Mouse (Mus musculus): ENCODE data around the gene Tmco4. TPM values are rescaled to one million over a fixed set of nuclear protein-coding genes. Genes with fewer than 3 reads are reported as not detected.

The Tmco4 gene
- polyA plus RNA-seq (2017; shearing (Covaris generic)): 39.1 TPM

DNA sequence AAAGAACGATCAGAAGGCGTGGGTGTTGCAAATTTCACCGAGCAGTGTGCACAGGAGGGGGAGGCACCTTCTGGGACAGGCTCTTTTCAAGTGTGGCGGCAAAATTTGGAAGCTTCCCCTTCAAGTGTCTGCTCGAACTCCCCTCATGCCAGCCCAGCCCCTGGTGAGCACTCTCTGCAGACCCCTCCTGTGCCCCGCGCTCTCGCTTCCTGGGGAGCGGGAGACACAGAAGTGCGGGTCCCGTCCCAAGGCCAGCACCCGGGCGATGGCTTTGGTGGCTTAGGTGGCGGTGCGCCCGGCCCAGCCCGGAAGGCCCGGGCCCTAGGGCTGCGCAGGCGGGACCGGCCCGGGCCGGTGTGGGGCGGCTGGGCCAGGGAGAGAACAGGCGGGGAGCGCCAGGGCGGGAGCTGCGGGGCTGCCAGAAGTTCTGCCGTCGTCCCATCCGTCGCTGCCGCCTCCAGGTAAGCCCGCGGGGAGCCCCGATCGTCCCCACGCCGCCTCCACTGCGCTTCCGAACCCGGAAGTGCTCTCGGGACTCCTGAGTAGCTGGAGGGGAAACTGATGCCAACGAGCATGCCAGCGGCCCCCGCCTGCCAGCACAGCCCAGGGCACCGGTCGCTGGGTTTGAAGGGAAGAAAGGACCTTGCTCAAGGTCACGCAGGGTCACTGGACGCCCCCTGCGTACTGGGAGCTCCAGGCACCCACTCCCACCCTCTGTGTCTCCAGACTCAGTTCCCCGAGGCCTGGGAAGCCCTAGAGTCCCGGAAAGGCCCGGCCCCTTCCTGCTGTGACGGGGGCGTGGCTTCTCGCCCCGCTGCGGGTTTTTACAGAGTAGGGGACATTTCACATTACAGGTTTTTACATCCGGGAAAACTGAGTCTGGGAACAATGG is at the start of gene Tmco4:
Tmco4 (plus strand) TSS at position 62 of the 892 bp plus-strand sequence.

GRCm38 (mm10) chr4:138966866-138967265 is 5.8 kb upstream of the Tmco4 start, which contains the start of gene Rnf186:
Gene Rnf186 (plus strand): TSS chr4:138967112.

GRCm38 (mm10) chr4:139075041-139075711 is 102.5 kb downstream of the Tmco4 start, which contains the start of gene Htr6:
Gene Htr6 (minus strand): TSS chr4:139075570.

DNA sequence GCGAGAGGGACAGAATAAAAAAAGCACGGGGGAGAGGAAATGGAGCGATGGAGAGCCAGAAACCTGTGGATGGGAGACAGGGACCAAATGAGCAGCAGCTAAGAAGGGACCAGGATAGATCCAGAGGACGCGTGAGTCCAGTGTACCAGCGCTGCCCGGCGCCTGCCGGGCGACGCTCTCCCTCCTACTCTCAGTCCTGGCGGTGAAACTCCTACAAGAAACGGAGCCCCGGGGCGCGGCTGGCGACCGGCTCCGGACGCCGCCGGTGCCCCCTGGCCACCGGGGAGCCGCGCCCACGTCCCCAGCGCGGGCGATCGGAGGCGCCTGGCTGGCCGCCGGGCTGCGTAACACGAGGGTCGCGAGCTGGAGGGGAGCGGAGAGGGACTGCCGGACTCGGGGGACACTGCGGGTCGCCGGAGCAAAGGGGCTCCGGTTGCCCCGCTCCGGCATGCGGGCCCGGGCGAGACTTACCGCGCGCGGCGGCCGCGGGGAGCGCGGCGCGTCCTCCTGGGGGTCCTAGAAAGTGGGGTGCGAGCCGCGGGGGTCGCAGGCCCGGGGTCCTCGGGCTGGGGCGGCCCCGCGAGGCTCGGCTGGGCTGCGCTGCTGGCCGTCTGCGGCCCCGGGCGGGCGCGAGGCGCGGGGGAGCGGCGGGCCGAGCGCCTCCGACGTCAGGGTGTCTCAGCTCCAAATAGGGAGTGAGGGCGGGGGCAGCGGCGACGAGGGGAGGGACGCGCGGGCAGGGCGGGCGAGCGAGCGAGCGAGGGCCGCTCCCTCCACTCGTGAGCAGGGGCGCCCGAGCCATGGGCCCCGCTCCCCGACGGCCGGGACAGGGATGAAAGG is 119.9 kb downstream of the Tmco4 start, which contains the start of gene Nbl1:
Nbl1 (minus strand) TSS at position 638 of the 840 bp plus-strand sequence.

Other genes with a start within 250 kb of the Tmco4 start
- not detected for gene Pla2g2c, start 248.1 kb upstream of the Tmco4 start, polyA plus RNA-seq (2017; shearing (Covaris generic))
- gene Ubxn10, start 235.7 kb upstream of the Tmco4 start, polyA plus RNA-seq (2017; shearing (Covaris generic)): not detected
- not detected for gene Pla2g2f, start 215.3 kb upstream of the Tmco4 start, polyA plus RNA-seq (2017; shearing (Covaris generic))
- gene Pla2g2d, start 197.2 kb upstream of the Tmco4 start, polyA plus RNA-seq (2017; shearing (Covaris generic)): 1.3 TPM
- not detected for gene Pla2g5, start 109.4 kb upstream of the Tmco4 start, polyA plus RNA-seq (2017; shearing (Covaris generic))
- gene Gm13030, start 98.9 kb upstream of the Tmco4 start, polyA plus RNA-seq (2017; shearing (Covaris generic)): not detected
- gene Pla2g2e, start 94.9 kb upstream of the Tmco4 start, polyA plus RNA-seq (2017; shearing (Covaris generic)): not detected
- 3.9 TPM for gene Otud3, start 58.9 kb upstream of the Tmco4 start, polyA plus RNA-seq (2017; shearing (Covaris generic))
- not detected for gene Rnf186, start 5.8 kb upstream of the Tmco4 start, polyA plus RNA-seq (2017; shearing (Covaris generic))
- not detected for gene Htr6, start 102.7 kb downstream of the Tmco4 start, polyA plus RNA-seq (2017; shearing (Covaris generic))
- gene Nbl1, start 120.1 kb downstream of the Tmco4 start, polyA plus RNA-seq (2017; shearing (Covaris generic)): 0.29 TPM
- 368 TPM for gene Minos1, start 158.2 kb downstream of the Tmco4 start, polyA plus RNA-seq (2017; shearing (Covaris generic))
- 596 TPM for gene Capzb, start 220.0 kb downstream of the Tmco4 start, polyA plus RNA-seq (2017; shearing (Covaris generic))